Comparison of ENCODE assay signal across 19 mouse cellular contexts in the genomic region with DNA sequence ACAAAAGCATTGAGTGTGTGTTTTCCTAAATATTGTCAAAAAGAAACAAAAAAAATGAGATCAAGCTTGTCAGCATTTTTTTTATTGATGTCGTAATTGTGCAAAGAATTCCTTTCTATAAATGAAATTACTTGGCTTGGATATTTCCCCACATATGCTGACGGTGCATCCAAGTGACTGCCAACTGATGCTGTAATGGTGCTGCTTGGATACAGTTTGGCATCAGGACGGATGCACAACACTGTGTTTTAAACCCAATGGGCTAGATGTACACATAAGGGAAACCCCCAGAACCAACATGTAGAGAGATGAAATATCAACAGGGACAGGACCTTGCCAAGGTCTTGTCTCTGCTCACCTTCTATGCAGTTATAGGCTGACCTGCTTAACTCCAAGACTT.
A peak's percentile ranks its signal among the peaks of the same experiment; 100 is the strongest.
DNase-seq lines count a peak whose midpoint lies in the region; ATAC-seq lines count a peak whose summit lies in the region.
"Had no signal": no experiment of that assay in that cellular context is flagged by ENCODE, and none has a peak within 500 bp of the region (broad histone marks: within the 10 kb centered on the region; RNA-seq: fewer than 3 reads in every experiment).

No protein-coding gene starts in this region.

- no peak overlapping the region for H3K4me2 ChIP-seq in forebrain, embryonic 14.5 days (ENCODE audit: low read length)
- no peak overlapping the region for H3K4me2 ChIP-seq in forebrain, embryonic 12.5 days
- H3K4me2 ChIP-seq: embryonic facial prominence, embryonic 15.5 days; hindbrain, embryonic 14.5 days; intestine, embryonic 15.5 days had no signal

- H3K9ac ChIP-seq in forebrain, embryonic 14.5 days (ENCODE audit: low read length), result no peak overlapping the region
- no peak overlapping the region for H3K9ac ChIP-seq in forebrain, embryonic 12.5 days
- H3K9ac ChIP-seq: embryonic facial prominence, embryonic 15.5 days; hindbrain, embryonic 14.5 days; intestine, embryonic 15.5 days had no signal

- H3K36me3 ChIP-seq in forebrain, embryonic 14.5 days (ENCODE audit: control insufficient read depth, insufficient read depth, low read length), result no peaks in the 10 kb centered on the region
- no peaks in the 10 kb centered on the region for H3K36me3 ChIP-seq in forebrain, embryonic 12.5 days (replicated peaks)
- H3K36me3 ChIP-seq: embryonic facial prominence, embryonic 15.5 days; hindbrain, embryonic 10.5 days; intestine, embryonic 15.5 days had no signal

- no peaks in the 10 kb centered on the region for H3K9me3 ChIP-seq in forebrain, embryonic 14.5 days (replicated peaks; ENCODE audit: control insufficient read depth, low read length)
- H3K9me3 ChIP-seq in forebrain, embryonic 12.5 days, result no peaks in the 10 kb centered on the region
- H3K9me3 ChIP-seq: embryonic facial prominence, embryonic 15.5 days; hindbrain, embryonic 10.5 days; intestine, embryonic 15.5 days had no signal

- H3K4me3 ChIP-seq in forebrain, embryonic 14.5 days (ENCODE audit: low read depth, low read length), result no peak overlapping the region
- no peak overlapping the region for H3K4me3 ChIP-seq in forebrain, embryonic 12.5 days (replicated peaks)
- H3K4me3 ChIP-seq: embryonic facial prominence, embryonic 15.5 days; erythroblast, embryonic 14.5 days; gastrocnemius, adult 2 months; hindbrain, embryonic 10.5 days; intestine, embryonic 15.5 days had no signal

- DNase-seq in forebrain, embryonic 14.5 days (ENCODE audit: low spot score), result peak; percentile 65
- peak; percentile 15 for DNase-seq in layer of hippocampus, adult 11-12 months (ENCODE audit: low spot score)
- DNase-seq in layer of hippocampus, postnatal 25 days (ENCODE audit: extremely low spot score in 1 of 2, low spot score in 1 of 2), result no peak
- DNase-seq in lung, postnatal 10 days, result peak; percentile 39
- DNase-seq in lung, postnatal 36 days, result no peak
- DNase-seq: adrenal gland, postnatal 10 days; cerebellum, adult 2 months; cerebellum, postnatal 10 days; embryo, embryonic 11 days; gastrocnemius, adult 2 months; gastrocnemius, postnatal 25 days; heart, postnatal 14 days had no signal

- no peak overlapping the region for H3K27ac ChIP-seq in forebrain, embryonic 14.5 days (ENCODE audit: low read depth, low read length)
- H3K27ac ChIP-seq in forebrain, embryonic 12.5 days, result no peak overlapping the region
- H3K27ac ChIP-seq: embryonic facial prominence, embryonic 15.5 days; gastrocnemius, adult 2 months; hindbrain, embryonic 10.5 days; hindbrain, embryonic 14.5 days; intestine, embryonic 15.5 days had no signal

- peak; percentile 68; the same call in 1 of the 2 replicates for ATAC-seq in forebrain, embryonic 14.5 days
- no peak for ATAC-seq in forebrain, embryonic 12.5 days (ENCODE audit: low FRiP score)
- no peak for ATAC-seq in cerebellum, adult (ENCODE audit: insufficient number of reproducible peaks, low FRiP score, low TSS enrichment)
- ATAC-seq: intestine, embryonic 15.5 days had no signal

- H3K27me3 ChIP-seq in forebrain, embryonic 14.5 days (replicated peaks; ENCODE audit: control insufficient read depth, insufficient read depth, low read length), result no peaks in the 10 kb centered on the region
- H3K27me3 ChIP-seq in forebrain, embryonic 12.5 days, result no peaks in the 10 kb centered on the region
- H3K27me3 ChIP-seq: embryonic facial prominence, embryonic 15.5 days; intestine, embryonic 15.5 days had no signal

- H3K4me1 ChIP-seq in forebrain, embryonic 14.5 days (ENCODE audit: control insufficient read depth, insufficient read depth, low read length), result no peaks in the 10 kb centered on the region
- no peaks in the 10 kb centered on the region for H3K4me1 ChIP-seq in forebrain, embryonic 12.5 days
- H3K4me1 ChIP-seq: embryonic facial prominence, embryonic 15.5 days; intestine, embryonic 15.5 days had no signal

- WGBS in forebrain, embryonic 14.5 days, result 73% methylated on average over 3 of the region's 3 CpGs
- 85% methylated on average over 3 of the region's 3 CpGs for WGBS in forebrain, embryonic 12.5 days

Comparison
In these comparisons a context has a peak if more than half of its experiments do, and no peak if none do; other contexts are left out.
1. DNase-seq: peak in forebrain, embryonic 14.5 days (single experiment), layer of hippocampus, adult 11-12 months (single experiment) and lung, postnatal 10 days (single experiment); none in layer of hippocampus, postnatal 25 days (0 of 2) and lung, postnatal 36 days (single experiment).